Mouse (Mus musculus): ENCODE measurements around the gene Pgp. TPM values are rescaled to one million over a fixed set of nuclear protein-coding genes. Genes with fewer than 3 reads are reported as not detected.

Pgp gene
- total and polyA plus RNA-seq, 2 experiments from 2014 or later: 50.1 to 86.8 TPM

- ATAC-seq (ENCODE audit: low FRiP score) (no peak), DNase-seq (ENCODE audit: low spot score) (no peak)
- H3K36me3 ChIP-seq (ENCODE audit: insufficient read depth, low read length): no peaks in the 10 kb centered on the region
- no peaks in the 10 kb centered on the region for H3K27me3 ChIP-seq (ENCODE audit: insufficient read depth, low read length)
- no peak for TF ChIP-seq CTCF (IDR thresholded peaks at IDR 0.05)
- no peak overlapping the region for H3K9ac ChIP-seq (replicated peaks; ENCODE audit: low read length, poor library complexity, severe bottlenecking)
- WGBS: 73% methylated on average over 3 of the region's 3 CpGs
- no peak overlapping the region for H3K4me3 ChIP-seq (ENCODE audit: low read depth, low read length)
- H3K27ac ChIP-seq (ENCODE audit: low read depth, low read length): no peak overlapping the region
- H3K4me2 ChIP-seq (ENCODE audit: low read depth, low read length, poor library complexity, severe bottlenecking): no peak overlapping the region
- no peaks in the 10 kb centered on the region for H3K9me3 ChIP-seq (ENCODE audit: low read length)
- H3K4me1 ChIP-seq (ENCODE audit: insufficient read depth, low read length): 0 out of 2 replicates have a peak, but pooled peaks cover 6% of the 10 kb centered on the region
Observed at GRCm38 (mm10) chr17:24483495-24483894, 13.3 kb downstream of the Pgp start.

GRCm38 (mm10) chr17:24485090-24485860, 15.1 kb downstream of the Pgp start:
- Histone ChIP-seq H3K4me2 (ENCODE audit: low read depth, low read length, poor library complexity, severe bottlenecking) (no peak overlapping the region), H3K36me3 (ENCODE audit: insufficient read depth, low read length) (no peaks in the 10 kb centered on the region), H3K4me1 (ENCODE audit: insufficient read depth, low read length) (peaks cover 12% of the 10 kb centered on the region; the same call in 1 of the 2 replicates), H3K4me3 (ENCODE audit: low read depth, low read length) (no peak overlapping the region), H3K27me3 (ENCODE audit: insufficient read depth, low read length) (no peaks in the 10 kb centered on the region), H3K9ac (replicated peaks; ENCODE audit: low read length, poor library complexity, severe bottlenecking) (no peak overlapping the region; the same call in 1 of the 2 replicates), H3K27ac (ENCODE audit: low read depth, low read length) (no peak overlapping the region), H3K9me3 (ENCODE audit: low read length) (no peaks in the 10 kb centered on the region)
- DNase-seq (ENCODE audit: low spot score) (peak; percentile 62), ATAC-seq (ENCODE audit: low FRiP score) (no peak)
- TF ChIP-seq CTCF (IDR thresholded peaks at IDR 0.05): no peak
- WGBS: 40% methylated on average over 11 of the region's 11 CpGs

- H3K9me3 ChIP-seq (ENCODE audit: low read length): no peaks in the 10 kb centered on the region
- H3K36me3 ChIP-seq (ENCODE audit: insufficient read depth, low read length): no peaks in the 10 kb centered on the region
- no peak for TF ChIP-seq CTCF (IDR thresholded peaks at IDR 0.05)
- no peaks in the 10 kb centered on the region for H3K27me3 ChIP-seq (ENCODE audit: insufficient read depth, low read length)
- H3K9ac ChIP-seq (replicated peaks; ENCODE audit: low read length, poor library complexity, severe bottlenecking): peak within 1 kb of the TSS; percentile 99
- peak; percentile 67 for DNase-seq (ENCODE audit: low spot score)
- H3K27ac ChIP-seq (ENCODE audit: low read depth, low read length): peak within 1 kb of the TSS; percentile 98
- under 1% methylated on average over 38 of the region's 45 CpGs for WGBS
- peaks cover 17% of the 10 kb centered on the region for H3K4me1 ChIP-seq (ENCODE audit: insufficient read depth, low read length)
- peak; percentile 69 for ATAC-seq (ENCODE audit: low FRiP score)
- H3K4me2 ChIP-seq (ENCODE audit: low read depth, low read length, poor library complexity, severe bottlenecking): peak within 1 kb of the TSS; percentile 84
- peak within 1 kb of the TSS; percentile 93 for H3K4me3 ChIP-seq (ENCODE audit: low read depth, low read length)
Observed at GRCm38 (mm10) chr17:24488186-24488661, 18.0 kb downstream of the Pgp start, which contains the start of gene Caskin1. Caskin1 (plus strand) TSS chr17:24488601.

DNA sequence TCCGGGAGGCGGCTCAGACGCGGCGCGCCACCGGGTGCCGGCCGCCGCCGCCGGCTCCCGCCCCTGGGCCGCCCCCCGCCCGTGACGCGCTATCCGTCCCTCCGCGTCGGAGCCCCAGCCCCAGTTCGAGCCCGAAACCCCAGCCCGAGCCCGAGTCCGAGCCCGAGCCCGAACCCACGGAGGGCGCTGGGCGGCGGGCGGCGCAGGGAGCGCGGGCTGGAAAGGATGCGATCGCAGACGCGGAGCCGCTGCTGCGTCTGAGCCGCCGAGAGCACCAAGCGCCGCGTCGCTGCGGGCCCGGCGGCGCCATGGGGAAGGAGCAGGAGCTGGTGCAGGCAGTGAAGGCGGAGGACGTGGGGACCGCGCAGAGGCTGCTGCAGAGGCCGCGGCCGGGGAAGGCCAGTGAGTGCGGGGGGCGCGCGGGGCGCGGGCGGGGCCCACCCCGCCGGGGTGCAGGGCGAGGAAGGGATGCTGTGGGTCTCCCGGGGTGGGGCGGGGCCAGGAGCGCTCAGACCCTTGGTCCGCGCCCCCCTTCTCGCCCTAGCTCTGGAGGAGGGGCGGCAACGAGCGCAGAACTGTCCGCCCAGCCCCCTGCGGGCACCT, 18.6 kb downstream of the Pgp start:
- H3K4me2 ChIP-seq (ENCODE audit: low read depth, low read length, poor library complexity, severe bottlenecking): peak overlapping the region; percentile 84
- peak overlapping the region; percentile 93 for H3K4me3 ChIP-seq (ENCODE audit: low read depth, low read length)
- no peaks in the 10 kb centered on the region for H3K9me3 ChIP-seq (ENCODE audit: low read length)
- peak overlapping the region; percentile 98 for H3K27ac ChIP-seq (ENCODE audit: low read depth, low read length)
- no peak for TF ChIP-seq CTCF (IDR thresholded peaks at IDR 0.05)
- under 1% methylated on average over 51 of the region's 81 CpGs for WGBS
- DNase-seq (ENCODE audit: low spot score) (peak; percentile 63), ATAC-seq (ENCODE audit: low FRiP score) (peak; percentile 83)
- H3K36me3 ChIP-seq (ENCODE audit: insufficient read depth, low read length): no peaks in the 10 kb centered on the region
- no peaks in the 10 kb centered on the region for H3K27me3 ChIP-seq (ENCODE audit: insufficient read depth, low read length)
- peak overlapping the region; percentile 99 for H3K9ac ChIP-seq (replicated peaks; ENCODE audit: low read length, poor library complexity, severe bottlenecking)
- peaks cover 17% of the 10 kb centered on the region for H3K4me1 ChIP-seq (ENCODE audit: insufficient read depth, low read length)

GRCm38 (mm10) chr17:24489265-24490030, 19.3 kb downstream of the Pgp start:
- H3K9ac ChIP-seq (replicated peaks; ENCODE audit: low read length, poor library complexity, severe bottlenecking): peak overlapping the region; percentile 99
- peak overlapping the region; percentile 93 for H3K4me3 ChIP-seq (ENCODE audit: low read depth, low read length)
- peak overlapping the region; percentile 98 for H3K27ac ChIP-seq (ENCODE audit: low read depth, low read length)
- H3K27me3 ChIP-seq (ENCODE audit: insufficient read depth, low read length): no peaks in the 10 kb centered on the region
- H3K36me3 ChIP-seq (ENCODE audit: insufficient read depth, low read length): no peaks in the 10 kb centered on the region
- TF ChIP-seq CTCF (IDR thresholded peaks at IDR 0.05): no peak
- WGBS: 12% methylated on average over 19 of the region's 19 CpGs
- peak overlapping the region; percentile 84 for H3K4me2 ChIP-seq (ENCODE audit: low read depth, low read length, poor library complexity, severe bottlenecking)
- peak; percentile 41 for DNase-seq (ENCODE audit: low spot score)
- peak; percentile 42 for ATAC-seq (ENCODE audit: low FRiP score)
- H3K9me3 ChIP-seq (ENCODE audit: low read length): no peaks in the 10 kb centered on the region
- H3K4me1 ChIP-seq (ENCODE audit: insufficient read depth, low read length): peaks cover 17% of the 10 kb centered on the region
